Mouse (Mus musculus) heart, adult 2 months (tissue): ENCODE measurements around the gene BC035947. TPM values are rescaled to one million over a fixed set of nuclear protein-coding genes. Genes with fewer than 3 reads are reported as not detected.
"Not testable (repeated sequence)": the region's sequence is repeated elsewhere in the genome, so short reads cannot be mapped to it uniquely, and the experiment has no call there.

Experiments
- DNase-seq, 2 experiments: peaks; one replicate each; pipeline ENCODE4 v3.0.0; 2021
- H3K27ac ChIP-seq: fragments of 200-600 bp; 2 replicates; pipeline ENCODE4 v1.8.1; 2022
- H3K27me3 ChIP-seq: fragments of 200-500 bp; 2 replicates; pipeline ENCODE4 v1.6.1; 2012; ENCODE audit warnings: mild to moderate bottlenecking, low read length, inconsistent platforms, mixed read lengths; ENCODE audit not compliant: control insufficient read depth, insufficient read depth
- H3K36me3 ChIP-seq: fragments of 200-500 bp; 2 replicates; pipeline ENCODE4 v1.6.1; 2012; ENCODE audit warnings: low read length, inconsistent platforms; ENCODE audit not compliant: control insufficient read depth, insufficient read depth
- H3K4me1 ChIP-seq: fragments of 200-500 bp; 2 replicates; pipeline ENCODE4 v1.6.1; 2011; ENCODE audit warnings: low read length; ENCODE audit not compliant: control insufficient read depth, insufficient read depth
- H3K4me3 ChIP-seq: fragments of 200-600 bp; 2 replicates; pipeline ENCODE4 v1.8.1; 2022
- H3K79me2 ChIP-seq: fragments of 200-500 bp; replicated peaks from 2 replicates; pipeline ENCODE4 v1.6.1; 2012; ENCODE audit warnings: mild to moderate bottlenecking, inconsistent platforms, low read length, moderate library complexity, mixed read lengths; ENCODE audit not compliant: control insufficient read depth, insufficient read depth
- H3K9ac ChIP-seq: fragments of 200-500 bp; 2 replicates; pipeline ENCODE4 v1.6.1; 2012; ENCODE audit warnings: low read depth, mild to moderate bottlenecking, control low read depth, inconsistent platforms, low read length, mixed read lengths
- CTCF ChIP-seq: fragments of 200-600 bp; IDR thresholded peaks from 2 replicates; pipeline ENCODE4 v1.8.1; 2022; ENCODE audit warnings: antibody characterized with exemption, mild to moderate bottlenecking, moderate library complexity
- EP300 ChIP-seq: fragments of 200-500 bp; IDR thresholded peaks from 2 replicates; pipeline ENCODE4 v1.6.1; 2011; ENCODE audit warnings: low read depth, low read length, control low read depth; ENCODE audit not compliant: insufficient read depth
- POLR2A ChIP-seq: fragments of 200-500 bp; IDR thresholded peaks from 2 replicates; pipeline ENCODE4 v1.6.1; 2011; ENCODE audit warnings: mild to moderate bottlenecking, low read depth, low read length, control low read depth; ENCODE audit not compliant: insufficient read depth
- WGBS: fragments of 180-500 bp; shearing (Covaris S2); methylation state at CpG from one replicate; pipeline ENCODE4 v1.1.7; 2018; 5-methylcytosine and 5-hydroxymethylcytosine counted together
- intact Hi-C: fragments of 180-260 bp; cut with DNase I; formaldehyde crosslinking; loops from one replicate; pipeline ENCODE4 v1.15.1; 2025
- long read RNA-seq: library from polyadenylated mRNA; stranded (forward); transcript quantifications from one replicate; pipeline ENCODE4 v2.0.0, GENCODE M21; 2021
- polyA plus RNA-seq: library from polyadenylated mRNA; depleted of rRNA; stranded (reverse); fragments of >200 nt; gene quantifications from 2 replicates; pipeline ENCODE4 v1.2.3, GENCODE M21; 2012; rRNA removed
- total RNA-seq, 2 experiments: library from RNA; stranded (reverse); gene quantifications; 2 replicates each; pipeline ENCODE4 v1.2.3; 2021

Gene BC035947
- not detected for total RNA-seq
- polyA plus RNA-seq: 0.08 TPM in 1 of 2 replicates, not detected in the other
- long read RNA-seq: 0 reads

- 5% methylated on average over 25 of the region's 25 CpGs for WGBS
- H3K4me1 ChIP-seq: no peaks in the 10 kb centered on the region
- peak in 1 of 2 experiments; percentile 5 for DNase-seq
- H3K27ac ChIP-seq: no peak within 1 kb of the TSS
- no peak within 1 kb of the TSS for H3K9ac ChIP-seq
- no peaks in the 10 kb centered on the region for H3K79me2 ChIP-seq
- intact Hi-C loops: no loop called here
- no peaks in the 10 kb centered on the region for H3K36me3 ChIP-seq
- TF ChIP-seq POLR2A (no peak), CTCF (no peak), EP300 (no peak)
- no peak within 1 kb of the TSS for H3K4me3 ChIP-seq
- peaks cover 2% of the 10 kb centered on the region; the same call in 1 of the 2 replicates for H3K27me3 ChIP-seq
Observed at GRCm38 (mm10) chr1:78511621-78512160, at the start of gene BC035947. BC035947 (minus strand) TSS chr1:78512158.

GRCm38 (mm10) chr1:78554012-78554666 is 42.2 kb upstream of the BC035947 start:
- H3K79me2 ChIP-seq: no peaks in the 10 kb centered on the region
- TF ChIP-seq EP300 (no peak), CTCF (no peak), POLR2A (no peak)
- H3K4me3 ChIP-seq: no peak overlapping the region
- no peaks in the 10 kb centered on the region for H3K36me3 ChIP-seq
- DNase-seq: no peak
- no peak overlapping the region for H3K9ac ChIP-seq
- no peaks in the 10 kb centered on the region for H3K4me1 ChIP-seq
- intact Hi-C loops: no loop called here
- WGBS: 47% methylated on average over 8 of the region's 8 CpGs
- H3K27ac ChIP-seq: no peak overlapping the region
- no peaks in the 10 kb centered on the region for H3K27me3 ChIP-seq

- Histone ChIP-seq H3K4me1 (no peaks in the 10 kb centered on the region), H3K27ac (no peak overlapping the region), H3K9ac (no peak overlapping the region), H3K79me2 (no peaks in the 10 kb centered on the region), H3K36me3 (no peaks in the 10 kb centered on the region), H3K27me3 (no peaks in the 10 kb centered on the region), H3K4me3 (no peak overlapping the region)
- intact Hi-C loops: no loop called here
- 34% methylated on average over 6 of the region's 6 CpGs for WGBS
- DNase-seq: no peak
- TF ChIP-seq CTCF: no peak
- no peak for TF ChIP-seq POLR2A
- no peak for TF ChIP-seq EP300
Observed at GRCm38 (mm10) chr1:78548961-78549360, 37.0 kb upstream of the BC035947 start.

GRCm38 (mm10) chr1:78546258-78546657 is 34.3 kb upstream of the BC035947 start:
- TF ChIP-seq POLR2A: no peak
- TF ChIP-seq CTCF: no peak
- no peak for TF ChIP-seq EP300
- no peak overlapping the region for H3K9ac ChIP-seq
- no peaks in the 10 kb centered on the region for H3K36me3 ChIP-seq
- no peak for DNase-seq
- 82% methylated on average over 9 of the region's 9 CpGs for WGBS
- H3K4me3 ChIP-seq: no peak overlapping the region
- H3K79me2 ChIP-seq: no peaks in the 10 kb centered on the region
- H3K4me1 ChIP-seq: no peaks in the 10 kb centered on the region
- H3K27me3 ChIP-seq: no peaks in the 10 kb centered on the region
- intact Hi-C loops: no loop called here
- H3K27ac ChIP-seq: no peak overlapping the region

- H3K79me2 ChIP-seq, H3K27me3 ChIP-seq, H3K4me3 ChIP-seq, H3K27ac ChIP-seq, H3K9ac ChIP-seq, H3K4me1 ChIP-seq, H3K36me3 ChIP-seq, intact Hi-C loops, DNase-seq: not testable (repeated sequence)
- WGBS: 92% methylated on average over 1 of the region's 1 CpGs
Observed at GRCm38 (mm10) chr1:78543631-78544030, 31.7 kb upstream of the BC035947 start.

- Histone ChIP-seq H3K27me3 (no peaks in the 10 kb centered on the region), H3K9ac (no peak overlapping the region), H3K4me3 (no peak overlapping the region), H3K79me2 (no peaks in the 10 kb centered on the region), H3K27ac (no peak overlapping the region), H3K36me3 (no peaks in the 10 kb centered on the region), H3K4me1 (no peaks in the 10 kb centered on the region)
- whole genome bisulfite sequencing: 46% methylated on average over 6 of the region's 6 CpGs
- intact Hi-C loops: loop anchor here (5.0 to 10.0 kb wide), 2 partner anchors 133 to 1106 kb away; no protein-coding TSS in a partner anchor
- peak in 1 of 2 experiments; percentile 11 for DNase-seq
- TF ChIP-seq CTCF: no peak
- no peak for TF ChIP-seq POLR2A
- no peak for TF ChIP-seq EP300
Observed at GRCm38 (mm10) chr1:78539166-78539565, 27.2 kb upstream of the BC035947 start.
